Mouse (Mus musculus): Measurements from ENCODE around the gene Stpg3. TPM values are rescaled to one million over a fixed set of nuclear protein-coding genes. Genes with fewer than 3 reads are reported as not detected.

The Stpg3 gene
- total RNA-seq, 2 experiments from 2014 or later, result not detected

- DNase-seq, result no peak
- intact Hi-C loops (cut with DNase I), result loop anchor here (5.0 kb wide), 1 partner anchor 41 kb away; no protein-coding TSS in a partner anchor
Observed at GRCm38 (mm10) chr2:25183336-25183735, 31.1 kb downstream of the Stpg3 start.

- peak in 1 of 2 experiments; percentile 15 for DNase-seq
- intact Hi-C loops (cut with DNase I), result loop anchor here (5.0 kb wide), 1 partner anchor 40 kb away; no protein-coding TSS in a partner anchor
Observed at GRCm38 (mm10) chr2:25182664-25183063, 31.8 kb downstream of the Stpg3 start.

GRCm38 (mm10) chr2:25181891-25182397 lies 32.5 kb downstream of the Stpg3 start:
- intact Hi-C loops (cut with DNase I), result loop anchor here (2.0 to 5.0 kb wide), 2 partner anchors 19 to 40 kb away; no protein-coding TSS in a partner anchor
- DNase-seq, result peak in 1 of 2 experiments; percentile 10

- intact Hi-C loops (cut with DNase I), result loop anchor here (2.0 to 5.0 kb wide), 2 partner anchors 18 to 39 kb away; no protein-coding TSS in a partner anchor
- DNase-seq, result peak; percentile 59 to 63
Observed at GRCm38 (mm10) chr2:25180973-25181890, 33.2 kb downstream of the Stpg3 start.

- DNase-seq, result peak; percentile 92 to 94
- intact Hi-C loops (cut with DNase I), result loop anchor here (2.0 to 5.0 kb wide), 2 partner anchors 18 to 38 kb away; no protein-coding TSS in a partner anchor
Observed at GRCm38 (mm10) chr2:25180478-25180903, 33.9 kb downstream of the Stpg3 start, which contains the start of gene Nrarp. TSS of gene Nrarp (plus strand) at chr2:25180758.

DNA sequence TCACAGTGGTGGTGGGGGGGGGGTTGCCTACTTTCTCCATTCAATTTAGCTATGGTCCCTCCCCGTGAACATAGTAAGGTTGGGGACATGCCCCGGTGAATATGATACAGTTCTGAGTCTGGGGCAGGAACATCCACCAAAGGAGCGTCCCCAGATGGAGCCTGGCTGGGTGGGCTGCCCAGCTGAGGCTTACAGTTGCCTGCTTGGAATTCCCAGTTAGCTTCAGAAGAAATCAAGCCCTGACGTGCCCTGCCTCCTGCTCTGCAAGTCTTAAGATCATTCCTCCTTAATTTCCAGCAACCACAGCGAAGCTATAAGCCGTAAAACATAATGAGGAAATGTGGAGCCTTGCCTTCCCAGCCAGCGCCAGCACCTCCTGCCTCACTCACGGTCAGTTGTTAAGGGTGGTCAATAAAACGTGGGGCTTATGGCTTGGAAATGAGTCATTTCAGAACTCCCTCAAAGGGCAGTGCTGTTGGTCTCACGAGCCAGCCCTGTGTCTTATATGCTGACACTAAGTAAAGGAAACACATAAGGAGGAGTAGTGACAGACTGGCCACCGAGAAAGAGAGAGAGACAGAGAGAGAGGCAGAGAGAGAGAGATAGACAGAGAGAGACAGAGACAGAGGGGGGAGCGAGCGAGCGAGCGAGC lies 34.7 kb downstream of the Stpg3 start:
- no peak for DNase-seq
- intact Hi-C loops (cut with DNase I), result loop anchor here (2.0 to 5.0 kb wide), 2 partner anchors 17 to 37 kb away; no protein-coding TSS in a partner anchor

GRCm38 (mm10) chr2:25178285-25178972 lies 36.0 kb downstream of the Stpg3 start:
- intact Hi-C loops (cut with DNase I), result no loop called here
- DNase-seq, result peak in 1 of 2 experiments; percentile 24

- DNase-seq, result peak; percentile 57 to 67
- intact Hi-C loops (cut with DNase I), result no loop called here
Observed at GRCm38 (mm10) chr2:25177685-25178084, 36.8 kb downstream of the Stpg3 start.

- intact Hi-C loops (cut with DNase I), result no loop called here
- DNase-seq, result peak in 1 of 2 experiments; percentile 18
Observed at GRCm38 (mm10) chr2:25177076-25177475, 37.4 kb downstream of the Stpg3 start.

DNA sequence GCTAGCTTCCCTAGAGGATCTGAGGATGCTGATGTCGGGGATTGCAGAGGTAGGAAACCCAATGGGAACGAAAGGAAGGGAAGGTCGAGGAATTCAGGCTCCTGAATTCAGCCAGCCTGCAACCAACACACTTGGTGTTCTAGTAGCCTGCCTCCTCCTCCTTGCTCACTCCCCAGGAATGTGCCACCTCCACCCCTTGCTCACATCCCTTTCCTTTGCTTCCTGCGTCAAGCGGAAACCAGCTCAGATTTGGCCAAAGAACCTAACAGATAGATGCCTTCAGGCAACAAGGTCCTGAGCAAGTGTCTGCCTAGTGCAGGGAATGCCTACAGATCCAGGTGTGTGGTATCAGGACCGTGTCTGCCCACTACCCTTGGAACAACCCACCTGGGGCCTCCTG lies 37.9 kb downstream of the Stpg3 start:
- DNase-seq, result peak in 1 of 2 experiments; percentile 14
- intact Hi-C loops (cut with DNase I), result no loop called here

DNA sequence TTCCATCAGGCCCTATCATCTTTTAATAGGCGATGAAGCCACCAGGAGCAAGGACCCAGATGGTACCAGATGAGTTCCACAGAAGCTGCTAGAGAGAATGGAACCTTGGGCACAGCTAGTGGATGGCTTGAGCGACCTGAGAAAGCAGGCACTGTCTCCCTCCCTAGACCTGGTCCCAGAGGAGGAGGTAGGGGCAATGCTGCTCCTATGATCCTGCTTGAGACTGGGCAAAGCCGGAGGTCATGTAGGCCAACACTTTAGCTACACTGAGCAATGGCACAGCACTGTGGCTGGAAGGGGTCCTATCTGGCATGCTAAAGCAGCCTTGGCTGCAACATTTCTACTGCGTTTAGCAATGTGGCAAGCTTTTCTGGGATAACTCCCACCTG lies 38.8 kb downstream of the Stpg3 start:
- intact Hi-C loops (cut with DNase I), result no loop called here
- no peak for DNase-seq

- DNase-seq, result no peak
- intact Hi-C loops (cut with DNase I), result no loop called here
Observed at GRCm38 (mm10) chr2:25174866-25175689, 39.4 kb downstream of the Stpg3 start.

DNA sequence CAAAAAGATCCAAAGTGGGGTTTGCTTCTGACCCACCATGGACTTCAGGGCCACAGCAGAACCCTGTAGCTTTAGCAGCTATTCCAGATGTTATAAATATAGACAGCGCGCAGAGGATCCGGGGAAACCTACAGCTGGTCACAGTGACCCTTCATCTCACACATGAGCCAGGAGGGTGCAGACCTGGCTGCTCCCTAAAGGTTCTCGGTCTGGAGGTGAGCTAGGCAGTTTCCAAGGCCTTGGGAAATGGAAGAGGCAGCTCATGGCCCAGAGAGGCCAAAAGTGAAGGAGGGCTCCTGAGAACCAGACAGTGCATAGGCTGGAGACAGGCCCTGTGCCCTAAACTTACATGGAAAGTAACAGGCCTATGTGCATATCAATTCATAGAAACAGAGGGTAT lies 40.6 kb downstream of the Stpg3 start:
- no peak for DNase-seq
- intact Hi-C loops (cut with DNase I), result no loop called here

GRCm38 (mm10) chr2:25172629-25173028 lies 41.8 kb downstream of the Stpg3 start:
- intact Hi-C loops (cut with DNase I), result no loop called here
- peak in 1 of 2 experiments; percentile 7 for DNase-seq

- intact Hi-C loops (cut with DNase I), result no loop called here
- DNase-seq, result no peak
Observed at GRCm38 (mm10) chr2:25171769-25172153, 42.7 kb downstream of the Stpg3 start.

GRCm38 (mm10) chr2:25171101-25171768 lies 43.2 kb downstream of the Stpg3 start:
- no peak for DNase-seq
- intact Hi-C loops (cut with DNase I), result no loop called here

DNA sequence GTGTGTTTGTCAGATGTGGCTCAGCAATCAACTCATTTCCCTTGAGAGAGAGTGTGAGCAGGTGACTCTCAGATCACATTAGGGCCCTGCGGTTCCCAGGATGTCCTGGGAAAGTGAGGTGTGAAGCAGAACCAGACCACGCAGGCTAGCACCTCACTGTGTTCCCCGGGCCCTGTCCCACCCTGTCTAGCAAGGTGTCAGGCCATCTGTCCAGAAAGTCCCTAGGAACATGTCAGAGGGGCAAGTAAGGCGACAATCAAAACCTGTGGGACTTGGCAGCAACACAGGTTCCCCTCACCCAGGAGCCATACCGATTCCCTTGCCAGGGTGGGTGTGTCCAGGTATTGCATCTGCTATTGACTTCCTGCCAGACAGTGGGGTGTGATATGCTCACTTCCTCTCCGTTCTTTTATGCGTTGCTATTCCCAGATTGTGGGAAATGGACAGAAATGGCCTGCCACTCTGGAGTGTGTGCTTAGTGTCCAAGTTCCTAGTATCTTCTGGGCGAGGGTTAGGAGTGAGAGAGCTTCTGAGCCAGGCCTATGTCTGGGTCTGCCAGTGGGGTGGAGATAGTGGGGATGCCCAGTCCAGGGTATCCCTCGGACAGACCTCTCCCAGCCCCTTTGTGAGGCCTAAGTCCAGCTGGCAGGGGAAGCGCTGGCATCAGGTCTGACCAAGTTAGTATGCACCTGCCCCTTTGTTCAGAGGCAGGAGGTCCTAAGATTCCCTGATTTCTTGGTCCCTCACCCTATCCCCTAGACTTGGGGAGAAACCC lies 43.9 kb downstream of the Stpg3 start:
- peak in 1 of 2 experiments; percentile 38 for DNase-seq
- intact Hi-C loops (cut with DNase I), result no loop called here

DNA sequence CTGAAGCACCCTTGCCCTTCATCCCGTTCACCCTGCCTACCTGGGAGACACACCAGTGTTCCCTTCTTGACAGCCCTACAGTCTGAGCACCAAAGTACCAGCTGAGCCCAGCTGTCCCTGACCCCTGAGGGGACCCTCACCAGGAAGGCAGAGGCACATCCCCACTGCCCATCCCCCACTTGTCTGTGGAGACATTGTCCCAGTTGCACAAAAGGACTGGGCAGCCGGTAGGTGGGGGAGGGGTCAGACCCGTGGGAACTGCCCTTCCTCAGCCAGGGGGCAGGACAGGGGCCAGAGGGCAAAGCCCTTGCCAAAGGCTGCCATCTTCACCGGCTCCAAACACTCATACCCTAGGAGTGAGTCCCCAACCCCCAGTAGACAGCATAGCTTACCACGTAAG lies 44.7 kb downstream of the Stpg3 start:
- intact Hi-C loops (cut with DNase I), result no loop called here
- no peak for DNase-seq

Data from heart, postnatal 14 days (tissue).